1 mouse cellular context compared by ENCODE assay signal in genomic region chr2:119157836-119158235, GRCm38 (mm10).
TF ChIP-seq lines count a peak whose summit lies in the region.

No protein-coding gene starts in this region.

TF ChIP-seq in myocyte, 11 proteins besides CTCF, POLR2A, EP300 and RAD21 (continued from another document):
- TF ChIP-seq REST (IDR thresholded peaks at IDR 0.05; ENCODE audit: insufficient read depth, insufficient read length) (no peak), MYOD1 (IDR thresholded peaks at IDR 0.05; ENCODE audit: control insufficient read depth in 1 of 3, insufficient read length in 2 of 3, low read depth in 2 of 3) (no peak), MYOG (IDR thresholded peaks at IDR 0.05; ENCODE audit: control insufficient read depth in 1 of 3, insufficient read depth in 1 of 3, insufficient read length in 2 of 3, low read depth in 2 of 3) (no peak), E2F4 (IDR thresholded peaks at IDR 0.05; ENCODE audit: insufficient read depth) (no peak), SRF (IDR thresholded peaks at IDR 0.05; ENCODE audit: control insufficient read depth, insufficient read length, low read depth) (no peak), TCF12 (IDR thresholded peaks at IDR 0.05; ENCODE audit: insufficient read depth, poor library complexity, severe bottlenecking) (no peak), MAX (IDR thresholded peaks at IDR 0.05; ENCODE audit: low read depth) (no peak), USF1 (IDR thresholded peaks at IDR 0.05; ENCODE audit: low read depth) (no peak)
